In the genomic region with DNA sequence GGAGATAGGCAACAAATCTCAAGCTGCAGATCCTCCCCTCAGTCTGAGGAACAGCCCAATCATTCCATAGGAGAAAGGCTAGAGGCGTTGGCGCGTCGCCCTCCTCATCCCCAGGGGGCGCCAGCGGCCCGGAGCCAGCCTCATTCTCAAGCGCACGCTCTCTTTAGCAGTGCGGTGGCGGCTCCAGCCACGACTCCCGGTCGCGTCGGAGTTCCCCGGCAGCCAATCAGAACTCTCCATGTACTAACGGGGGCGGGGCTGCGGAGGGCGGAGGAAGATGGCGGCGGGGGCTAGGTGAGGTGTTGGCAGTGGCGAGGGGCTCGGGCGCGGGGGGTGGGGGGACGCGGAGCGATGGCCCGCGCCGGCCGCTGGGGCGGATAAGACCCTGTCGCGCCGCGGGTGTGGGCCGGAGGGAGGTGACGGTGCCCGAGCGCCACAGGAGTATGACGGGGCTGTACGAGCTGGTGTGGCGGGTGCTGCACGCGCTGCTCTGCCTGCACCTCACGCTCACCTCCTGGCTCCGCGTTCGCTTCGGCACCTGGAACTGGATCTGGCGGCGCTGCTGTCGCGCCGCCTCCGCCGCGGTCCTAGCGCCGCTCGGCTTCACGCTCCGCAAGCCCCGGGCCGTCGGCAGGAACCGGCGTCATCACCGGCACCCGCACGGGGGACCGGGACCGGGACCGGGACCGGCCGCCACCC, we compare ENCODE assay signal across 8 mouse cellular contexts. TPM values are rescaled to one million over a fixed set of nuclear protein-coding genes. Genes with fewer than 3 reads are reported as not detected.
DNase-seq lines count a peak whose midpoint lies in the region; ATAC-seq and TF ChIP-seq lines count a peak whose summit lies in the region.

A gene (plus strand): TSS at position 249 of the 699 bp plus-strand sequence.

- H3K36me3 ChIP-seq in embryonic facial prominence, embryonic 15.5 days: no peaks in the 10 kb centered on the region
- no peaks in the 10 kb centered on the region for H3K36me3 ChIP-seq in kidney, embryonic 14.5 days (ENCODE audit: control insufficient read depth, insufficient read depth, low read length)
- no peaks in the 10 kb centered on the region for H3K36me3 ChIP-seq in limb, embryonic 15.5 days

- H3K4me2 ChIP-seq in embryonic facial prominence, embryonic 15.5 days (replicated peaks): peak within 1 kb of the TSS; percentile 55
- peak within 1 kb of the TSS; percentile 74 for H3K4me2 ChIP-seq in kidney, embryonic 14.5 days (replicated peaks; ENCODE audit: low read depth, low read length)
- H3K4me2 ChIP-seq in limb, embryonic 15.5 days: peak within 1 kb of the TSS; percentile 59

- H3K9ac ChIP-seq in embryonic facial prominence, embryonic 15.5 days: peak within 1 kb of the TSS; percentile 76
- peak within 1 kb of the TSS; percentile 91 for H3K9ac ChIP-seq in kidney, embryonic 14.5 days (ENCODE audit: low read depth, low read length)
- H3K9ac ChIP-seq in limb, embryonic 15.5 days: peak within 1 kb of the TSS; percentile 88

- peak; percentile 97 for DNase-seq in 416B (ENCODE audit: low read depth)
- peak; percentile 95 to 96 for DNase-seq in heart, adult 9 months (ENCODE audit: low spot score in 2 of 2)
- peak; percentile 76 to 89 for DNase-seq in monocyte, adult 2 months (ENCODE audit: low read depth in 1 of 2, low spot score in 2 of 2)
- DNase-seq in spleen, postnatal 36 days (ENCODE audit: low spot score in 2 of 2): peak; percentile 93 to 95

- peak; percentile 99 for ATAC-seq in embryonic facial prominence, embryonic 15.5 days (ENCODE audit: insufficient number of reproducible peaks, low FRiP score, low TSS enrichment, low read depth)
- peak; percentile 98 for ATAC-seq in kidney, embryonic 14.5 days (ENCODE audit: low FRiP score, low TSS enrichment)
- ATAC-seq in limb, embryonic 15.5 days (ENCODE audit: insufficient number of reproducible peaks, low FRiP score, low TSS enrichment, low read depth): peak; percentile 99

- TF ChIP-seq POLR2A in bone marrow, adult 2 months (IDR thresholded peaks at IDR 0.05; ENCODE audit: borderline replicate concordance, control insufficient read depth, low read depth, low read length): peak; percentile 62; the same call in 1 of the 2 replicates

- no peaks in the 10 kb centered on the region for H3K9me3 ChIP-seq in embryonic facial prominence, embryonic 15.5 days (replicated peaks)
- no peaks in the 10 kb centered on the region for H3K9me3 ChIP-seq in kidney, embryonic 14.5 days (ENCODE audit: control insufficient read depth, low read length)
- H3K9me3 ChIP-seq in limb, embryonic 15.5 days: no peaks in the 10 kb centered on the region

- TF ChIP-seq CTCF in bone marrow, adult 2 months (IDR thresholded peaks at IDR 0.05; ENCODE audit: control insufficient read depth, insufficient read depth, low read length): peak; percentile 91

- no peaks in the 10 kb centered on the region for H3K27me3 ChIP-seq in embryonic facial prominence, embryonic 15.5 days
- no peaks in the 10 kb centered on the region for H3K27me3 ChIP-seq in kidney, embryonic 14.5 days (ENCODE audit: control insufficient read depth, insufficient read depth, low read length)
- H3K27me3 ChIP-seq in limb, embryonic 15.5 days: no peaks in the 10 kb centered on the region

- H3K27ac ChIP-seq in bone marrow, adult 2 months (ENCODE audit: control insufficient read depth, insufficient read depth, low read depth, low read length, poor library complexity): peak within 1 kb of the TSS; percentile 78
- H3K27ac ChIP-seq in embryonic facial prominence, embryonic 15.5 days (replicated peaks): peak within 1 kb of the TSS; percentile 93
- H3K27ac ChIP-seq in kidney, embryonic 14.5 days (ENCODE audit: low read depth, low read length): peak within 1 kb of the TSS; percentile 84
- peak within 1 kb of the TSS; percentile 96 for H3K27ac ChIP-seq in limb, embryonic 15.5 days

- H3K4me3 ChIP-seq in bone marrow, adult 2 months (replicated peaks; ENCODE audit: control insufficient read depth, low read depth, low read length): peak within 1 kb of the TSS; percentile 95
- H3K4me3 ChIP-seq in embryonic facial prominence, embryonic 15.5 days (replicated peaks): peak within 1 kb of the TSS; percentile 85
- peak within 1 kb of the TSS; percentile 76 for H3K4me3 ChIP-seq in kidney, embryonic 14.5 days (ENCODE audit: low read length)
- peak within 1 kb of the TSS; percentile 97 for H3K4me3 ChIP-seq in limb, embryonic 15.5 days

- H3K4me1 ChIP-seq in bone marrow, adult 2 months (ENCODE audit: control insufficient read depth, insufficient read depth, low read length): no peaks in the 10 kb centered on the region; the same call in 1 of the 2 replicates
- H3K4me1 ChIP-seq in embryonic facial prominence, embryonic 15.5 days: peaks cover 19% of the 10 kb centered on the region; the same call in 1 of the 2 replicates
- H3K4me1 ChIP-seq in kidney, embryonic 14.5 days (ENCODE audit: control insufficient read depth, insufficient read depth, low read length): peaks cover 9% of the 10 kb centered on the region
- peaks cover 18% of the 10 kb centered on the region for H3K4me1 ChIP-seq in limb, embryonic 15.5 days

- under 1% methylated on average over 78 of the region's 79 CpGs for WGBS in bone marrow, adult 2 months
- WGBS in embryonic facial prominence, embryonic 15.5 days: under 1% methylated on average over 78 of the region's 79 CpGs
- under 1% methylated on average over 57 of the region's 79 CpGs for WGBS in kidney, embryonic 14.5 days
- WGBS in limb, embryonic 15.5 days: 1% methylated on average over 71 of the region's 79 CpGs

RNA-seq across cellular contexts. Expression of the gene that starts here (rescaled TPM):
- 10.5 and 12.5 TPM in 2 replicates for polyA plus RNA-seq in bone marrow, adult 2 months (2011; ENCODE audit: insufficient read depth, insufficient read length, low replicate concordance, missing spikeins)
- 13.0 and 14.4 TPM in 2 replicates for polyA plus RNA-seq in embryonic facial prominence, embryonic 15.5 days (2015; fragmentation: Nextera tagmentation; extraction: Ambion mirVana)
- polyA plus RNA-seq in kidney, embryonic 14.5 days (2014; fragmentation: Nextera tagmentation; extraction: Ambion mirVana): 17.2 and 18.5 TPM in 2 replicates
- polyA plus RNA-seq in limb, embryonic 15.5 days (2015; fragmentation: Nextera tagmentation; extraction: Ambion mirVana): 12.3 and 15.8 TPM in 2 replicates

Comparison
In these comparisons a context has a peak if more than half of its experiments do, and no peak if none do; other contexts are left out.
1. Peak in every context shown above with its lines: DNase-seq, ATAC-seq, H3K4me3 ChIP-seq and H3K27ac ChIP-seq.